ENCODE assay signal across 8 mouse cellular contexts in genomic region chr11:102086331-102086730, GRCm38 (mm10). TPM values are rescaled to one million over a fixed set of nuclear protein-coding genes. Genes with fewer than 3 reads are reported as not detected.
DNase-seq lines count a peak whose midpoint lies in the region; ATAC-seq lines count a peak whose summit lies in the region.

No protein-coding gene starts in this region.

- H3K9ac ChIP-seq in embryonic facial prominence, embryonic 12.5 days = peak overlapping the region; percentile 71; the same call in 1 of the 2 replicates
- H3K9ac ChIP-seq in intestine, embryonic 16.5 days (ENCODE audit: low read depth, low read length) = 0 out of 2 replicates have a peak overlapping the region, but pooled peaks have one; percentile 4
- no peak overlapping the region; the same call in 1 of the 2 replicates for H3K9ac ChIP-seq in liver, embryonic 15.5 days
- 0 out of 2 replicates have a peak overlapping the region, but pooled peaks have one; percentile 48 for H3K9ac ChIP-seq in stomach, embryonic 14.5 days (replicated peaks; ENCODE audit: low read depth, low read length)

- H3K27ac ChIP-seq in embryonic facial prominence, embryonic 12.5 days = peak overlapping the region; percentile 90; the same call in 1 of the 2 replicates
- no peak overlapping the region for H3K27ac ChIP-seq in intestine, embryonic 16.5 days (ENCODE audit: low read length)
- 0 out of 2 replicates have a peak overlapping the region, but pooled peaks have one; percentile 95 for H3K27ac ChIP-seq in liver, embryonic 15.5 days (replicated peaks)
- no peak overlapping the region for H3K27ac ChIP-seq in stomach, embryonic 14.5 days (ENCODE audit: low read length)

- H3K9me3 ChIP-seq in embryonic facial prominence, embryonic 12.5 days = no peaks in the 10 kb centered on the region
- H3K9me3 ChIP-seq in intestine, embryonic 16.5 days (ENCODE audit: control insufficient read depth, low read length) = no peaks in the 10 kb centered on the region
- H3K9me3 ChIP-seq in liver, embryonic 15.5 days (replicated peaks) = no peaks in the 10 kb centered on the region
- no peaks in the 10 kb centered on the region for H3K9me3 ChIP-seq in stomach, embryonic 14.5 days (ENCODE audit: control insufficient read depth, low read depth, low read length)

- H3K4me2 ChIP-seq in embryonic facial prominence, embryonic 12.5 days (replicated peaks) = peak overlapping the region; percentile 74
- no peak overlapping the region; the same call in 1 of the 2 replicates for H3K4me2 ChIP-seq in intestine, embryonic 16.5 days (ENCODE audit: low read depth, low read length)
- H3K4me2 ChIP-seq in liver, embryonic 15.5 days = peak overlapping the region; percentile 94
- H3K4me2 ChIP-seq in stomach, embryonic 14.5 days (replicated peaks; ENCODE audit: low read depth, low read length) = peak overlapping the region; percentile 97

- no peaks in the 10 kb centered on the region for H3K27me3 ChIP-seq in embryonic facial prominence, embryonic 12.5 days
- no peaks in the 10 kb centered on the region for H3K27me3 ChIP-seq in intestine, embryonic 16.5 days (replicated peaks; ENCODE audit: control insufficient read depth, insufficient read depth, low read length)
- H3K27me3 ChIP-seq in liver, embryonic 15.5 days = peaks cover 13% of the 10 kb centered on the region
- no peaks in the 10 kb centered on the region for H3K27me3 ChIP-seq in stomach, embryonic 14.5 days (ENCODE audit: control insufficient read depth, insufficient read depth, low read length)

- peaks cover 30% of the 10 kb centered on the region for H3K4me1 ChIP-seq in embryonic facial prominence, embryonic 12.5 days
- H3K4me1 ChIP-seq in intestine, embryonic 16.5 days (ENCODE audit: control insufficient read depth, insufficient read depth, low read length) = peaks cover 16% of the 10 kb centered on the region
- H3K4me1 ChIP-seq in liver, embryonic 15.5 days (replicated peaks) = peaks cover 52% of the 10 kb centered on the region
- H3K4me1 ChIP-seq in stomach, embryonic 14.5 days (ENCODE audit: control insufficient read depth, insufficient read depth, low read length) = peaks cover 11% of the 10 kb centered on the region; the same call in 1 of the 2 replicates

- ATAC-seq in embryonic facial prominence, embryonic 12.5 days (ENCODE audit: insufficient number of reproducible peaks, insufficient read depth, low FRiP score, low TSS enrichment) = no peak
- no peak for ATAC-seq in intestine, embryonic 16.5 days
- ATAC-seq in liver, embryonic 15.5 days (ENCODE audit: insufficient read depth) = no peak
- no peak for ATAC-seq in stomach, embryonic 14.5 days (ENCODE audit: insufficient number of reproducible peaks, insufficient read depth, low FRiP score, low read depth)

- peak; percentile 76 for DNase-seq in layer of hippocampus, adult 11-12 months (ENCODE audit: low spot score)
- DNase-seq in layer of hippocampus, adult 9-10 months (ENCODE audit: low spot score) = no peak
- DNase-seq in thymus, postnatal 36 days = no peak
- no peak for DNase-seq in kidney, postnatal 10 days

- peak overlapping the region; percentile 71 for H3K4me3 ChIP-seq in embryonic facial prominence, embryonic 12.5 days
- H3K4me3 ChIP-seq in intestine, embryonic 16.5 days (ENCODE audit: low read length) = no peak overlapping the region
- H3K4me3 ChIP-seq in liver, embryonic 15.5 days (replicated peaks) = peak overlapping the region; percentile 68
- peak overlapping the region; percentile 67; the same call in 1 of the 2 replicates for H3K4me3 ChIP-seq in stomach, embryonic 14.5 days (ENCODE audit: low read depth, low read length)

- peaks cover 3% of the 10 kb centered on the region; the same call in 1 of the 2 replicates for H3K36me3 ChIP-seq in embryonic facial prominence, embryonic 12.5 days
- no peaks in the 10 kb centered on the region for H3K36me3 ChIP-seq in intestine, embryonic 16.5 days (ENCODE audit: control insufficient read depth, insufficient read depth, low read length)
- peaks cover 15% of the 10 kb centered on the region for H3K36me3 ChIP-seq in liver, embryonic 15.5 days (replicated peaks)
- no peaks in the 10 kb centered on the region for H3K36me3 ChIP-seq in stomach, embryonic 14.5 days (ENCODE audit: control insufficient read depth, insufficient read depth, low read length)

- WGBS in embryonic facial prominence, embryonic 12.5 days = 16% methylated on average over 3 of the region's 3 CpGs
- 25% methylated on average over 3 of the region's 3 CpGs for WGBS in intestine, embryonic 16.5 days
- WGBS in liver, embryonic 15.5 days (ENCODE audit: insufficient replicate concordance) = 27% methylated on average over 3 of the region's 3 CpGs
- 17% methylated on average over 3 of the region's 3 CpGs for WGBS in stomach, embryonic 14.5 days

RNA-seq across cellular contexts. Expression of gene Mpp2, which starts 2.0 kb away (rescaled TPM):
- 12.7 and 12.8 TPM in 2 replicates for polyA plus RNA-seq in embryonic facial prominence, embryonic 12.5 days (2016; fragmentation: Nextera tagmentation; extraction: Ambion mirVana)
- 5.8 and 6.2 TPM in 2 replicates for polyA plus RNA-seq in intestine, embryonic 16.5 days (2015; fragmentation: Nextera tagmentation; extraction: Ambion mirVana)
- polyA plus RNA-seq in liver, embryonic 15.5 days (2015; fragmentation: Nextera tagmentation; extraction: Ambion mirVana) = 11.5 and 13.3 TPM in 2 replicates
- polyA plus RNA-seq in stomach, embryonic 14.5 days (2014; fragmentation: Nextera tagmentation; extraction: Ambion mirVana) = 8.4 and 8.5 TPM in 2 replicates

RNA-seq across cellular contexts. Expression of gene Ppy, which starts 14.8 kb away (rescaled TPM):
- polyA plus RNA-seq in embryonic facial prominence, embryonic 12.5 days (2016; fragmentation: Nextera tagmentation; extraction: Ambion mirVana) = not detected in 2 replicates
- polyA plus RNA-seq in intestine, embryonic 16.5 days (2015; fragmentation: Nextera tagmentation; extraction: Ambion mirVana) = 3.9 and 6.0 TPM in 2 replicates
- polyA plus RNA-seq in liver, embryonic 15.5 days (2015; fragmentation: Nextera tagmentation; extraction: Ambion mirVana) = not detected in 2 replicates
- not detected in 2 replicates for polyA plus RNA-seq in stomach, embryonic 14.5 days (2014; fragmentation: Nextera tagmentation; extraction: Ambion mirVana)

RNA-seq across cellular contexts. Expression of gene Pyy, which starts 21.3 kb away (rescaled TPM):
- 0.71 TPM in 1 of 2 replicates, not detected in the other for polyA plus RNA-seq in embryonic facial prominence, embryonic 12.5 days (2016; fragmentation: Nextera tagmentation; extraction: Ambion mirVana)
- polyA plus RNA-seq in intestine, embryonic 16.5 days (2015; fragmentation: Nextera tagmentation; extraction: Ambion mirVana) = 62.9 and 67.0 TPM in 2 replicates
- polyA plus RNA-seq in liver, embryonic 15.5 days (2015; fragmentation: Nextera tagmentation; extraction: Ambion mirVana) = 0.29 and 0.71 TPM in 2 replicates
- polyA plus RNA-seq in stomach, embryonic 14.5 days (2014; fragmentation: Nextera tagmentation; extraction: Ambion mirVana) = 5.2 and 11.2 TPM in 2 replicates

RNA-seq across cellular contexts. Expression of gene Cd300lg, which starts 45.0 kb away (rescaled TPM):
- polyA plus RNA-seq in embryonic facial prominence, embryonic 12.5 days (2016; fragmentation: Nextera tagmentation; extraction: Ambion mirVana) = 0.43 and 0.55 TPM in 2 replicates
- polyA plus RNA-seq in intestine, embryonic 16.5 days (2015; fragmentation: Nextera tagmentation; extraction: Ambion mirVana) = 1.9 and 2.0 TPM in 2 replicates
- 0.69 and 0.82 TPM in 2 replicates for polyA plus RNA-seq in liver, embryonic 15.5 days (2015; fragmentation: Nextera tagmentation; extraction: Ambion mirVana)
- 1.1 and 1.2 TPM in 2 replicates for polyA plus RNA-seq in stomach, embryonic 14.5 days (2014; fragmentation: Nextera tagmentation; extraction: Ambion mirVana)

RNA-seq across cellular contexts. Expression of gene Mpp3, which starts 58.1 kb away (rescaled TPM):
- 11.1 and 11.4 TPM in 2 replicates for polyA plus RNA-seq in embryonic facial prominence, embryonic 12.5 days (2016; fragmentation: Nextera tagmentation; extraction: Ambion mirVana)
- polyA plus RNA-seq in intestine, embryonic 16.5 days (2015; fragmentation: Nextera tagmentation; extraction: Ambion mirVana) = 5.7 and 6.5 TPM in 2 replicates
- polyA plus RNA-seq in liver, embryonic 15.5 days (2015; fragmentation: Nextera tagmentation; extraction: Ambion mirVana) = 0.24 and 0.53 TPM in 2 replicates
- 7.1 and 9.4 TPM in 2 replicates for polyA plus RNA-seq in stomach, embryonic 14.5 days (2014; fragmentation: Nextera tagmentation; extraction: Ambion mirVana)

Comparison
In these comparisons a context has a peak if more than half of its experiments do, and no peak if none do; other contexts are left out.
1. H3K27ac ChIP-seq: peak in embryonic facial prominence, embryonic 12.5 days (single experiment) and liver, embryonic 15.5 days (single experiment); none in intestine, embryonic 16.5 days (single experiment) and stomach, embryonic 14.5 days (single experiment).